Mouse (Mus musculus) C2C12 (cell line): Measurements from ENCODE around the gene Tgif1.

Experiments used
- CEBPB ChIP-seq: IDR thresholded peaks from one replicate; pipeline ENCODE4 v1.6.1; 2011; ENCODE audit warnings: low read depth, mild to moderate bottlenecking, control low read depth, moderate library complexity
- CTCF ChIP-seq: IDR thresholded peaks from one replicate; pipeline ENCODE4 v1.5.1; 2011; ENCODE audit not compliant: control insufficient read depth, insufficient read depth, insufficient read length

- TF ChIP-seq CTCF (no peak), CEBPB (no peak)
Observed at GRCm38 (mm10) chr17:70899642-70900041, 46.3 kb upstream of the Tgif1 start.
